Mouse (Mus musculus): ENCODE results near the gene Kcnk1.
A peak's percentile ranks its signal among the peaks of the same experiment; 100 is the strongest.

Gene Kcnk1

GRCm38 (mm10) chr8:126036340-126036739 lies 41.4 kb downstream of the Kcnk1 start:
- no peak for DNase-seq (ENCODE audit: low read depth, low spot score)

- no peak for DNase-seq (ENCODE audit: low read depth, low spot score)
Observed at GRCm38 (mm10) chr8:126045751-126046150, 50.8 kb downstream of the Kcnk1 start.

- DNase-seq (ENCODE audit: low read depth, low spot score) = peak; percentile 38
Observed at GRCm38 (mm10) chr8:126053911-126054310, 58.9 kb downstream of the Kcnk1 start.

- no peak for DNase-seq (ENCODE audit: low read depth, low spot score)
Observed at GRCm38 (mm10) chr8:126058876-126059275, 63.9 kb downstream of the Kcnk1 start.

- no peak for DNase-seq (ENCODE audit: low read depth, low spot score)
Observed at GRCm38 (mm10) chr8:126062844-126063243, 67.9 kb downstream of the Kcnk1 start.

- DNase-seq (ENCODE audit: low read depth, low spot score) = no peak
Observed at GRCm38 (mm10) chr8:126063832-126064409, 69.0 kb downstream of the Kcnk1 start.

GRCm38 (mm10) chr8:126064587-126065145 lies 69.7 kb downstream of the Kcnk1 start:
- DNase-seq (ENCODE audit: low read depth, low spot score) = no peak

- DNase-seq (ENCODE audit: low read depth, low spot score) = no peak
Observed at GRCm38 (mm10) chr8:126067306-126067705, 72.3 kb downstream of the Kcnk1 start.

- no peak for DNase-seq (ENCODE audit: low read depth, low spot score)
Observed at GRCm38 (mm10) chr8:126068136-126068535, 73.2 kb downstream of the Kcnk1 start.

- no peak for DNase-seq (ENCODE audit: low read depth, low spot score)
Observed at GRCm38 (mm10) chr8:126072678-126073077, 77.7 kb downstream of the Kcnk1 start.

- peak; percentile 52 for DNase-seq (ENCODE audit: low read depth, low spot score)
Observed at GRCm38 (mm10) chr8:126073141-126073740, 78.3 kb downstream of the Kcnk1 start.

- no peak for DNase-seq (ENCODE audit: low read depth, low spot score)
Observed at GRCm38 (mm10) chr8:126074111-126074510, 79.1 kb downstream of the Kcnk1 start.

- no peak for DNase-seq (ENCODE audit: low read depth, low spot score)
Observed at GRCm38 (mm10) chr8:126075400-126075799, 80.4 kb downstream of the Kcnk1 start.

Data from telencephalon, adult 2 months (tissue).